Mouse (Mus musculus): ENCODE results near the gene Gm17455.

Gene Gm17455

DNA sequence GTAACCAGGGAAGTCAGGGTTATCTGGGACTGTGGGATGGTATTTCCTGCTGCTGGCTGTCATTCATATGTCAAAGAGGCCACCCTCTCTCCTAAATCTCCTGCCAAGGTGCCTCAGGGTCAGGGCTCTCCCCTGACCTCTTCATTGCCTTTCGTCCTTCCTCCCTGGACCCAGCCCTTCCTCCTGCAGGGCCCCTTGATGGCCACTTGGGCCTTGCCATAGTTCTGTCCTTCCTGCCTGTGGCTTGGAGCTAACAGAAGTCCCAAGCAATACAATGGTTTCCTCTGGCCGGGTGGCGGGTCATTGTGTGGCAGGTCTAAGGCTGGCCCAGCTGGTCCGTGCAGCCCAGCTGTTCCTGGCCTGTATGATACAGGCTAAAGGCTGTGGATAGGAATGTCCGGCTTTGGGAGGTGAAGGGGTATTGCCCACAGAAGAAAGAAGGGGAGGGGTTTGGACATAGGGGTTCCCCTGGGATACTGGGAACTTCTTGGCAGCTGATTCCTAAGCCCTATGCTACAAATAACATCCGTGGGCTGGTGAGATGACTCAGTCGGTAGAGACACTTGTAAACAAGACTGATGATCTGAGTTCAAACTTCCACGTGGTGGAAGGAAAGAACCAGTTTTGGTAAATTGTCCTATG, 25.5 kb upstream of the Gm17455 start:
- DNase-seq, result peak; percentile 78

DNA sequence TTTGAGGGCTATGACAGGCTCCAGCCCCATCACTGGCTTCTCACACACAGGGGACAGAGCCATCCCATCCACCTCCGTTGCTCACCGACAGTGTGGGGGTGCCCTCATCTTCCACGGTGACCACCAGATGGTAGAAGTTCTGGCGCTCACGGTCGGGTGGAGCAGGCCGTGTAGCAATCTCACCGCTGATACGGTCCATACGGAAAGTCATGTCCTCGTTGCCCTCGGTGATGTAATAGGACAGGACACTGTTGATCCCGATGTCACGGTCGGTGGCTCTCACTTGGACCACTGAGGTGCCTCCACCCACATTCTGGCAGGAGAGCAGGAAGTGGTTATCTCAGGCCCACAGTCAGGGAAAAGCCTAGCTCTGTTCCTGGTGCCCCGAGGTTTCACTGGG, 22.8 kb upstream of the Gm17455 start:
- no peak for DNase-seq

- DNase-seq, result no peak
These were observed 20.0 kb upstream of the Gm17455 start for GRCm38 (mm10) chr10:60379419-60379957.

GRCm38 (mm10) chr10:60380229-60380628, 19.3 kb upstream of the Gm17455 start:
- DNase-seq, result no peak

- DNase-seq, result no peak
These were observed 18.2 kb upstream of the Gm17455 start for GRCm38 (mm10) chr10:60381142-60381925.

- no peak for DNase-seq
These were observed 11.2 kb upstream of the Gm17455 start for GRCm38 (mm10) chr10:60388332-60388731.

DNA sequence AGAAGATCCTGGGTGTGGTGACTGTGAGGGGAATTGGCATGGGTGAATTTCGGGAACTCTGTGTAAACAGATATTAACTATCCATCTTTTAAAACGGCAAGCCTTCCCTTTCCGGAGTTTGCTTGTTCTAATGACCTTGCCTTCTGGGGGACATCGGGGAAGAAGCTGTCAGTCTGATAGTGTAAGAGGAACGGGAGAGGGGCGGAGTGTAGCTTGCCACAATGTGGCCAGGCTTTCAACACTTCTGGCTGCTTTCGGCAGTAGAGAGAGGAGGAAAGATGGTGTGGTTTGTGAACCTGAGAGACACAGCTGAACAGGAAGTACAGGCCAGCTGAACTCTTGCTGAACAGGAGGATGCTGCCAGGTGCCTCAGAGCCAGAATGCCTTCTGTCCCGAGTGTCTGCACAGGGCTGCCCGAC, 10.1 kb upstream of the Gm17455 start:
- peak; percentile 62 for DNase-seq

GRCm38 (mm10) chr10:60390177-60390903, 9.2 kb upstream of the Gm17455 start:
- DNase-seq, result no peak

DNA sequence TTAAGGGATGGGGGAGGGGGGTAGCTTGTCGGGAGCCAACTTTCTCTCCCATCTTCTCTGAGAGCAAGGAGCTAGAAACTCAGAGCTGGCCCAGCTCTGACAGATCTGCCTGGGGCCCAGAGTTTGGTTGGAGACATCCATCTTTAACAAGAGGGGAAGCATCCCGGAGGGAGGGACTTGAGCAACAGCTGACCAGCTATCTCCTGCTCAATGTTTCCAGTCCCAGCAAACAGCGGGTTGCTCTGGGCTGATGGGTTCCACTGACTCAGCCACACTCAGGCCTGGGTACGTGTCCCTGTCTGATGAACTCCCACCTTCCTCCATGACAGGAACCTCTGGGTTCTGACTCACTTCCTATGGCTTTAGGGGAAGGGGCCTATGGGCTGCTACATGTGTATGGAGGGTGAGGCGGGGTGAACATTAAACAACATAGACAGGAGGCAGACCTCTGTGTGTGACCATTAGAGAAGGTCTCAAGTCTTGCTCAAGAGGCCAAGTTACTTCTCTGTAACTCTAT, 8.6 kb upstream of the Gm17455 start:
- DNase-seq, result no peak

DNA sequence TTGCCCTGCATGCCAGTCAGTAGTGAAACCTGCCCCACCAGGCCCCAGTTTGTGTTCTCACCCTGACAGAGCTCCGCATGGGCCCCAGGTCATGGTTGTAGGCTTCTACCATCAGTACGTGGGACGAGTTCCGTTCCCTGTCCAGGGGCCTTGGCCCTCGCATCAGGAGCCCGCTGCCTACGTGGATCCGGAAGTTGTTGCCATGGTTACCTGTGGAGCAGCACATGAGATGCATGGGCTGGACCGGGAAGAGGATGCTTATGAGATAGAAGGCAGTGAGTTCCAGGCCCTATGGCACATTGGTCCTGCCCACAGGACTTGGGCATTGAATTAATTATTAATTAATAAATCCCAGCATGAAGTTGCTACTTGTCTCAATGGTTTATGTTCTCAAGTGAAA, 7.9 kb upstream of the Gm17455 start:
- no peak for DNase-seq

DNA sequence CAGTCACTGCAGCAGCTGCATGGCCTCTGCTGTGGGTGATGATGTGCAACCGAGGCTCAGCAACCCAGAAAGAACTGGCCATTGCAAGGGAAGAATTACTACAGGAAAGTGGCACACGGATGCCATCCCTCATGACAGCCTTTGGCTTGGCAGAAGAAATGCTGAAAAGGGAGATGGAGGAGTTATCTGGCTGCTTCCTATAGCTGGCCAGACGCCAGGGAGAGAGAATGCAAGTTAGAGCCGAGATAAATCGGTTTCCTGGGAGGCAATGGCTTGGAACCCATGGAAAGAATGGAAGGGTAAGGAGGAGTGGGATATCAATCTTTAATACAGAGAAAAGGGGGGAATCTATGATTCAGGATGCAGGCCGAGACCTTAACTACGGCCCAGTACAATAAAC, 4.6 kb upstream of the Gm17455 start:
- DNase-seq, result no peak

DNA sequence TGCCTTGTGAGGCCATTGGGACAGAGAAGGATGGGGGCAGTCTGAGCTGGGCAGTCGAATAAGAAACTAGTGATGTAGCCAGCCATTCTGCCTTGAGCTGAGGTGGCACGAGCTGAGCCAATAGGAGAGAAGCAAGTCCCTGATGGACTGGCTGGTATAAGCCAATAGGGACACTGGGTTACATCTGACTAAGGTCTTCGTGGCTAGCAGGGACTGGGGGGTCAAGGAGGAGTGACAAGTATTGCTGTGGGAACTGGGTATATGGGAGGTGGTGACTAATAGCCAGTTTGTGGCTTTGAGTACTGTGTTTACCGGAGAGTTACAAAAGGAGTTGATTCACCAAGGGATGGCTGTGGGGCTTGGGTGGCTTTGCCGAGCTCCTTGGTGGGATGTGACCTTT, 3.9 kb upstream of the Gm17455 start:
- no peak for DNase-seq

- DNase-seq, result peak; percentile 31
These were observed 1.3 kb upstream of the Gm17455 start for GRCm38 (mm10) chr10:60398051-60398814.

GRCm38 (mm10) chr10:60400507-60401295, 1.2 kb downstream of the Gm17455 start:
- no peak for DNase-seq

- no peak for DNase-seq
These were observed 6.1 kb downstream of the Gm17455 start for GRCm38 (mm10) chr10:60405460-60406177.

DNA sequence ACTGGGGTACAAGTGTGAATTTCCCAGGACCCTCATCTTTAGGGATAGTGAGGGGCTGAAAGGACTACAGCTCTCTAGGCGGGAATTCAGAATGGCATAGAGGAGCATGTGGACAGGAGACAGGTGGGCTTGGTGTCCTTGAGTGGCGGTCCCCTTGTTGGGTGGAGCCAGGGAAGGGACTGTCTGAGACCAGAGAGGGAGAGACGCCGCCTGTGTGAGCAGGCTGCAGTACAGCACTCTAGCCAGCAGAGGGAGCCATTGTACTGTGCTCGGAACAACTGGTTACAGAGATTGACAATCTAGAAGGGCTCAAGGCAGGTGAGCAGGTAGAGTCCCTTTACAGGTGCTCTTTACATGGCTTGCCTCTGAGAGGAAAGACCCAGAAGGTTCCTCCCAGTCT, 8.3 kb downstream of the Gm17455 start:
- peak; percentile 80 for DNase-seq

DNA sequence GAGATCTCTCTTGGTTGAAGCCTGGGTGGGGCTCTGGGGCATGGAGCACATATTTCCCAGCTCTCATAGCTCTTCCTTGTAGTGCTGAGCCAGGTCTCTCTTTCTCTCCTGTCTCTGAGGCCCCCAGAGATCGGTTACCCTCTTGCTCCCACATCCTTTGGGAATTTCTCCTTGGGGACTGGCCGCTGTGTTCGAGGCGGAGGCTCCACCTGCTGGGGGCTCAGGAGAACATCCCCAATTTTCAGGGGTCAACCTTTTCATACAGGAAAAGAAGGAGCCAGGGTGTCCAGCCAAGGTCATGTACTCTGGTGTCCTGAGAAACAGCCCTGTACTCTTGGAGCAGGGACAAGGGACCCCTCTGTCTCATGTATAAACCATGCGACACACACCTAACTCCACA, 12.3 kb downstream of the Gm17455 start:
- no peak for DNase-seq

GRCm38 (mm10) chr10:60413756-60414155, 14.2 kb downstream of the Gm17455 start:
- DNase-seq, result no peak

- DNase-seq, result no peak
These were observed 17.5 kb downstream of the Gm17455 start for GRCm38 (mm10) chr10:60417041-60417440.

DNA sequence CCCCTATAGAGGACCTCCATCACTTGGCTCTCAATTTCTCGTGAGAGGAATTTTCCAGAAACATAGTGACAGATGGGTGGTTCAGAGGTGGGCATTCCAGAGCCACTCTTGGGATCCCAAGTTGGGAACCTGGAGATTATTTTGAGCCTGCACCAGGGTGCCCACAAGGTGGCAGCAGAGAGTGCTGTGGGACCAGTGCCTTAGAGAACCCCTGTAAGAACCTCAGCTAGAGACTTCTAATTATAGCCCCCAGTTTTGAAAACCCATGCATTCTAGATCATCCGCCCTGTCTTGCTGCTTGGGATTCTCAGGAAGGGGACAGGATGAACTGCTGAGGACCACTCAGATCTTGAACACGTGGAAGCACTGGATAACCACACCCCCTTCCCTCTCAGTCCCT, 18.6 kb downstream of the Gm17455 start:
- peak; percentile 78 for DNase-seq

DNA sequence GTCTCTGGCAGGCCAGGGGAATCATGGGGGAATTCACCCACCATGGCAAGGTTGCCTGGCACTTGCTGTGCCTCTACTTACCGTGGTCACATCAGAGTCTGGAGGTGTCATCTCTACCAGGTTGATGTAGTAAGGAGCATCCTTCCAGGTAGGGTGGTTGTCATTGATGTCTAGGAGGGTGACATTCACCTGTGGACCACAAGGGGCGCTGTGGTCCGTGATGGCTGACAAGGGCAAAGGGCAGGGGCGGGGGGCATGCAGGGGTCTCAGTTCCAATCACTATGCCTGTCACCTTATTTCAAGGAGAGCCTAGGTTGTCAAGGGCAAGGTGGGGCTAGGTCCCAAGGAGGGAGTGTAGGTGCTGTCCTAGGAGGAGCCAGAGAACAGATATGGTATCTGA, 20.1 kb downstream of the Gm17455 start:
- DNase-seq, result no peak

Measured in lung, postnatal 36 days (tissue).